Mouse (Mus musculus): ENCODE results near the gene Rtf1.

Gene Rtf1

DNA sequence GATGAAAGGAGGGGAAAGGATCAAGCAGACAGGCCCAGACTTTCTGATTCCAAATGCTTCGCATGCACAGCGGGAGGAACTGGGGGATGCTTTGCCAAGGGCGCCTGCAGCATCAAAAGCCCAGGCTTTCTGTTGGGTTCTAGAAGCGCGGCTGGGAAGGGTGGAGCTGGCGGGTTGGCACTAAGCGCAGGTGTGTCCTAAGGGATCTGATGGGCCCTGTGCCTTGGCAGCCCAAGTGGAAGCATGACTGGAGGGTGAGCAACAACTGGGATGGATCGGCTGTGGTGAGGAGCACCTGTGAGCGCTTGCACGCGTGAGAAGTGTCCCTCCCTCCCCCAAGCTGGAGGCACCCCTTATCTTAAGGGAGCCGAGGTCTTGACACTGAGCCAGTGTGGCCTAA lies 62.3 kb downstream of the Rtf1 start:
- DNase-seq = no peak

DNA sequence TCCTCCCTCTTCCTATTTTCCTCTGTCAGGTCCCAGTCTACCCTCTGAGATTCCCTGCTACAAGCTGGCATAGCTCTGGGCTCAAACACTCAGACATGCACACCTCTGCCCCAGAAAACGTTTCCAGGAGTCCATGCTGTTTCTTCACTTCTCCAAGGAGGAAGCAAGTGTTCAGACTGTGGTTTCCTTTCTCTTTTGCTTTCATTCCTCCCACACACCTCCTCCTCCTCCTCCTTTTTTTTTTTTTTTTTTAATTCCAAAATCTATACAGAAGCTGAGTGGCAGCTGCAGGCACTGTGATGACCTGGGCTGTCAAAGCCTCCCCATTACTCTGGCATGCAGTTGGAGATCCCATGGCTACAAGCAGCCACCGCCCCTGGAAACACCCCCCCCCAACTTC lies 65.7 kb downstream of the Rtf1 start:
- DNase-seq = no peak

DNA sequence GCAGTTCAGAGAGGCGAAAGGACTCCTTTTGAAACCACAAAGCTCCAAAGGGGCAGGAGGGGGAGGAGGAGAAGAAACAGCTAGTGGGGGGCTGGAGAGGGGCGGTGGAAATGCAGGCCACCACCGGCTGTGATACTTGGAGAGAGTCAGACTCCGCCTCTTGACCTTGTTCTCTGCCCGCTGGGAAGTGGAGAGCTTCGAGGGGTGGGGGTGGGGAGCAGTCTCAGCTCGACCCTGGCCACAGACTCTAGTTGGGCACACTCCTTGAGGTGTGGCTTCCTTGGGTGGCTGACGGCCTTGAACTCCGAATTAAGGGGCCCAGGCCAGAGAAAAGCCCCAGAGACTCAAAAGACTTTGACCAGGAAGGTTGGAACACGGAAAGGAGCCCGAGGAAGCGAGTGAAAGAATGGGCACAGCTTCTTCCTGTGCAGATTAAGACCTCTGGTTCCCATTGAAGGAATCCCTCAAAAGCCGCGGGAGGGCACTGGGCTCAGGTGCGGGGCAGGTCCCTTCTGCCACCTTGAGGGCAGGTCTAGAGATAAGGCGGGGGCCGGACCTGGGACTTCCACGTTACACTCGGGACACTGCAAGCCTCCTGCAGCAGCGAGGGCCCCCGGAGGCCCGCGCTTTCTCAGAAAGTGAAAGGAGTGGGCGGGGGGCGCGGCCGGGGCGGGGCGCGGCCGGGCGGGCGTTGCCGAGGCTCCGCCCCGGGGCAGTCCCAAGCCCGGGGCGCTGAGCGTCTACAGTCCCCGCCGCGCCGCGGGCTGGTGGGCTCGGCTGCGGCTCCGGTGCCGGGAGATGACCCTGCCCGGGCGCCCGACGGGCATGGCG lies 66.9 kb downstream of the Rtf1 start, which contains the start of gene Itpka:
Gene Itpka (plus strand): TSS at position 757 of the 831 bp plus-strand sequence.
- DNase-seq = peak; percentile 79

DNA sequence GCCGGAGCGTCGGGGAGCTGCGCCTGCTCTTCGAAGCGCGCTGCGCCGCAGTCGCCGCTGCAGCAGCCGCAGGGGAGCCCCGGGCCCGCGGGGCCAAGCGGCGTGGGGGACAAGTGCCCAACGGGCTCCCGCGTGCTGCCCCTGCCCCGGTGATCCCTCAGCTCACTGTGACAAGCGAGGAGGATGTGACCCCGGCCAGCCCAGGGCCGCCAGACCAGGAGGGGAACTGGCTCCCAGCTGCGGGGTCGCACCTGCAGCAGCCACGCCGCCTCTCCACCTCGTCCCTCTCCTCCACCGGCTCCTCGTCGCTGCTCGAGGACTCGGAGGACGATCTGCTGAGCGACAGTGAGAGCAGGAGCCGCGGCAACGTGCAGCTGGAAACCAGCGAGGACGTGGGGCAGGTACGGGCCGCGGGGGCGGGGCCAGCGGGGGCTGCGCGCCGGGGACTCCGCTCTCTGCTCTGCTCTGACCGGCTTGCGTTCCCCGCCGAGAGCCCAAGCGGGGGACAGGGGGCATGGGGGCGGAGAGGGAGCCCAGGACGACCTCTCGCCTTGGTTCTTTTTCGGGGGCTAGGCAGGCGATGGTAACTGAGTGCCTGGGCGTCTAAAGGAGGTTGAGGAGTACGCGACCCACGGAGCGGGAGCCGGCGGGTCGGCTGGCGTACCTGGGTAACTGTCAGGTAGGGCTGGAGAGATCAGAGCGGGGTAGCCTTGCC lies 67.8 kb downstream of the Rtf1 start:
- DNase-seq = peak; percentile 67

DNA sequence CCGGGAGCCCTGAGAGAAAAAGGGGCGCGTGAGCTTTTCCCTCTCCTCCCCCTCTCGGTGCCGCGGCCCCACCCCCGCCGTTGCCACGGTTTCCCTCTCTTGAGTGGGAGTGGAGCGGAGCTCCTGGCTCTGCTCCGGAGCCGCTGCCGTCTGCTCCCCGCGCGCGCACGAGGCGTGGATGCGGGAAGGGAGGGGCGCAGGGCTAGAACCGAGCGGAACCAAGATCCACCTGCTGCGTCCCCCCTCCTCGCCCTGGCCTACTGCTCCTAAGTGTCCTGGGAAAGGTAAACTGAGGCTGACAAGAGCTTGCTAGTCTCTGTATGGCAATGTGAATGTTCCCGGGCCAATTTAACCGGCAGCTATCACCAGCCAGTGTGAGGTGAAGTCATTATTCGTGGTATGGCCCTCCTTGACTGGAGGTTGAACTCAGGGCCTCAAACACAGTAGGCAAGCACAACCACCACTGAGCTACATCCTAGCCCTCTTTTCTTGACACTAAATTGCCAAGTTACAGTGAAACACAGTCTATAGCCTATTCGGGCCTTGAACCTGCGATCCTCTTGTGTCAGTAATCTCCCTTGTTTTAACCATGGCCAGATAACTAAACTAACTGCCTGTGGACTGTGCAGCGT lies 68.4 kb downstream of the Rtf1 start:
- no peak for DNase-seq

DNA sequence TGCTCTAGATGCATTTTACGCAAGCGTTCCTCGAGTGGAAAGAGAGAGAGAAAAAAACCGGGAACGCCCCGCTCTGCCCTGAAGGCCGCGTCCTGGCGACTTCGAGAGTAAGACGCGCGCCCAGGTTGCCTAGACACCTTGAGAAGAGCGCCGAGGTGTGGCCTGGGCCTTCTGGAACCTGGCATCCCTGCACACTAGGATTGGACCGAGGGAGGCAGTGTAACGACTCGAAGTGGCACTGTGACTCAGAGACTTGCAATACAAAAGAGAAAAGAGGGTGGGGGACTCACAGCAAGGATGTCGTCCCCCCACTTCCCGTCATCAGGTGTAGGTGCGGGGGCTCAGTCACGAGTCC lies 68.9 kb downstream of the Rtf1 start:
- no peak for DNase-seq

DNA sequence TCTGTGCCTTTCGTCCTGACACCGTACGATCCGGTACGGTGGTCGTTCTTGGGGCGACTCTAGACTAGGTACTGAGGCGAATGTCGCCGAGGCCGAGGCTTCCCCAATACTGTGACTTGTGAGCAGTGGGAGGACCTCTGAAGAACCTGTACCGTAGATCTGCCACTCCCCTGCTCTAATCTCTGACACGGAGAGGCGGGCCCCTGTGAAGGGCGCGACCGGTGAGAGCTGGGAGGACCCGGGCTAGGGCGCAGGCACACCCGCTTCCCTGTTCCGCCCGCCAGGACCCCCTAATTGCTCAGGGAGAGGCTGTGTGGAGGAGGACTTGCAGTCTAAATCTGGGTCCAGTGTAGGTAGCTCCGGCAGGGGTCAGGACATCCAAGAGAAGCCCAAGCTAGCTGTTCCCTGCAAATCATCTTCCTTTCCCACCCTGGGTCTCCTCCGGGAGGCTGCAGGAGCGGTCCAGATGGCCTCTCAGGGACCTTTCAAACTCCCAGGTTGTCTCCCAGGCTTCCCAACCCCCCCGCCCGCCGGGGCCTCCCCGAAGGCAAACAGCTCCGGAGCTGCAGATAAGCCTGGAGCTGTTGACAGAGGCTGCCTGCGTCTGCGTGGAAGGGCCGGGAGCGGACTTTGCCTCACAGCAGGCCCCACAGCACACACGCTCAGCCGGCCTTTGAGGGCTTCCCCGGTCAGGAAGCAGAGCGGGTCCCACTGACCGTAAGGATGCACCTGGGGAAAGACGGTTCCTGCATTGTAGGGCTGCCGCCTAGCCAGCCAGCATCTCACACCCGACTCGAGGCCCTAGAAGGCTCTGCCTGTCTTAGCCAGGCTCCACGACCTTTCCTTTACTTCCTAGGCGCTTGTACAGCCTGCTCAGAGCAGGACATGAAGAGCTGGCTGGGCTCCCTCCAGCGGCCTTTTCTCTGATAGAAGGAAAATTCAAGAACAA lies 69.6 kb downstream of the Rtf1 start:
- peak; percentile 18 for DNase-seq

DNA sequence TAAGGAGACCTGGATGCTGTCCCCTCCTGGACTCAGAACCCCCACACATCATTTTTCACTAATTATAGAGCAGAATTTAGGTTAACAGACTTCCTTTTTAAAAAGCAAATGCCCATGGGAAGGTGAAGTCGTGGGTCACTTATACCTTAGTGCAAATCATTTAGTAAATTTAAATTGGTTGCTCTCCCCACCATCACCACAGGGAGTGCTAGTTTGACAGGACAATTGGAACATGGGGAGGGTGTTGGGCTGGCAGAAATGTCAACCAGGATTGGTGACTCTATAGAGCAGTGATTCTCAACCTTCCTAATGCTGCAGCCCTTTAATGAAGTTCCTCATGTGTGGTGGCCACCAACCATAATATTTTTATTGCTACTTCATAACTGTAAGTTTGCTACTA lies 70.4 kb downstream of the Rtf1 start:
- DNase-seq = no peak

DNA sequence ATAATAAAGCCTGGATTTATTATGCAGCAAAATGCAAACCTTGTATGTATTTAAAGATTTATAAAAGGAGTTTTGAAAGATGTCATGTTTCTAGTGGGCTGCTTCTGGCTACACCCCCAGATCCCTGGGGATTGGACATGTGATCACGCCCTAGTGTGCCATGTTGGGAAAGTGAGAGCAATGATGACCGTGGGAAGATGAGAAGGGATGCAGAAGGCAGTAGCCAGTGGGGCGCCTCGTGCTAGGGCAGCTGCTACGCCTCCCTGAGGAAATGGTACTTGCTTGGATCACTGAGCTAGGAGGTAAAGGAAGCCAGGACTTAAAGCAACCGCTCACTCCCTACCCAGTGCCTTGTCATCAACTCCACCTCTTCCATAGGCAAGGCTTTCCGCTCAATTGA lies 72.7 kb downstream of the Rtf1 start:
- no peak for DNase-seq

DNA sequence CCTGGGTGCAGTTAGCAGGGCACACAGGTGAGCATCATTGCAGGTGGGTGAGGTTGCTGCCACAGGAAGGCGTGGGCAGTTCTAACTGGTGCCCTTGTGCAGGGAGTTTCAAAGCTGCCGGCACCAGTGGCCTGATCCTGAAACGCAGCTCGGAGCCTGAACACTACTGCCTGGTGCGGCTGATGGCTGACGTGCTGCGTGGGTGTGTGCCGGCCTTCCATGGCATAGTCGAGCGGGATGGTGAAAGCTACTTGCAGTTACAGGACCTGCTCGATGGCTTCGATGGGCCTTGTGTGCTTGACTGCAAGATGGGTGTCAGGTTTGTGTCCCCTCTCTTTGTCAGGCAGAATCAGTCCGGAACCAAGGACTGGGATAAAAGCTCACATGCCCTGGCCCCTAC lies 74.4 kb downstream of the Rtf1 start:
- DNase-seq = no peak

DNA sequence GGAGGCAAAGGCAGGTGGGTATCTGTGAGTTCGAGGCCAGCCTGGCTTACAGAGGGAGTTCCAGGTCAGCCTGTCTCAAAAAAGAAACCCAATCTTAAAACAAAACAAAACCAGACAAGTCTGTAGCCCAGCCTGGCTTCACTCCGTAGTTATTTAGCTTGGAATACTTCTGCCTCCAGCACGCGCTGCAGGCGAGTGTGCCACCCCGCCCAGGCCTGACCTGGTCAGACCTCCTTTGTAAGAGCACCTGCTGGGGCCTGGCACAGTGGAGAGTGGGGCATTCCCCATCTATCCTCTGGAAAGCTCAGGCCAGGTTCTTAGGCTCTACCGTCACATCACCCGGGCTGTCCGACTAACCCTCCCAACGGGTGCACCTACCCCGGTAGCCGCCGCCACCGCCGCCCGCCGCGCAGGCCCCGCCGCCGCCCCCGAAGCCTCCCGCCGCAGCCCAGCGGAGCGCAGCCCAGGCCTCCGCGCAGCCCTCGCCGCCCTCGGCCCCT lies 82.8 kb downstream of the Rtf1 start:
- peak; percentile 7 for DNase-seq

DNA sequence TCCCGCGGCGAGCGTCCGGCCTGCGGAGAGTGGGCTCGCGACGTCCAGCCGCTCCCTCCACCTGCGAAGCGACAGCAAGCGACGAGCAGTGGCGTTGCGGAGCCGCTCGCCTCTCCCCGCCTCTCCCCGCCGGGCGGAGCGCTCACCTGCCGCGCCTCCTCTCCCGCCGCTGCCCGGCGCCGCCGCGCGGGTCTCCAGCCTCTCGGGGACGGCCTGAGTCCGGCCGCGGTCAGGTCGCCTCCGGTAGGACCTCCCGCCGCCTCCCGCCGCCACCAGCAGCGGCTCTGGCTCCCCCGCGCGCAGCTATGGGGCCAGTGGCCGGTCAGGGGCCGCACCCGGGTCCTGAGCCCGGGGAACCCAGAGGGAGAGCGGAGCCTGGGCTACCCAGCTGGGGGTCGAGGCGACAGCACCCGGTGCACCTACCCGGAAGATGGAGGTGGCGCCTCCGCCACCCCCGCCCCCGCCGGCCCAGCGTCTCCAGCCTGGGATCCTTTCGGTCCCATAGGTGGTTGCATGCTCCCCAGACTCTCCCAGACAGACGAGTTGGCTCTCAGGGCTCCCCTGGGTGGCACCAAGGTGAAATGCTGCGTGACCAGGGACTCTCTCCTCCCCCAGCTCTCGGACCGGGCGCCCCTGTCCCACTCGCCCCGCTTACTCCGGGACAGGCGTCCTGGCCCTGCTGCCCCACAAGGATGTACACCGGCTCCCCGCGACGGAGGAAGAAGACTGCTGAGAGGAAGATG lies 83.4 kb downstream of the Rtf1 start:
- DNase-seq = peak; percentile 50

DNA sequence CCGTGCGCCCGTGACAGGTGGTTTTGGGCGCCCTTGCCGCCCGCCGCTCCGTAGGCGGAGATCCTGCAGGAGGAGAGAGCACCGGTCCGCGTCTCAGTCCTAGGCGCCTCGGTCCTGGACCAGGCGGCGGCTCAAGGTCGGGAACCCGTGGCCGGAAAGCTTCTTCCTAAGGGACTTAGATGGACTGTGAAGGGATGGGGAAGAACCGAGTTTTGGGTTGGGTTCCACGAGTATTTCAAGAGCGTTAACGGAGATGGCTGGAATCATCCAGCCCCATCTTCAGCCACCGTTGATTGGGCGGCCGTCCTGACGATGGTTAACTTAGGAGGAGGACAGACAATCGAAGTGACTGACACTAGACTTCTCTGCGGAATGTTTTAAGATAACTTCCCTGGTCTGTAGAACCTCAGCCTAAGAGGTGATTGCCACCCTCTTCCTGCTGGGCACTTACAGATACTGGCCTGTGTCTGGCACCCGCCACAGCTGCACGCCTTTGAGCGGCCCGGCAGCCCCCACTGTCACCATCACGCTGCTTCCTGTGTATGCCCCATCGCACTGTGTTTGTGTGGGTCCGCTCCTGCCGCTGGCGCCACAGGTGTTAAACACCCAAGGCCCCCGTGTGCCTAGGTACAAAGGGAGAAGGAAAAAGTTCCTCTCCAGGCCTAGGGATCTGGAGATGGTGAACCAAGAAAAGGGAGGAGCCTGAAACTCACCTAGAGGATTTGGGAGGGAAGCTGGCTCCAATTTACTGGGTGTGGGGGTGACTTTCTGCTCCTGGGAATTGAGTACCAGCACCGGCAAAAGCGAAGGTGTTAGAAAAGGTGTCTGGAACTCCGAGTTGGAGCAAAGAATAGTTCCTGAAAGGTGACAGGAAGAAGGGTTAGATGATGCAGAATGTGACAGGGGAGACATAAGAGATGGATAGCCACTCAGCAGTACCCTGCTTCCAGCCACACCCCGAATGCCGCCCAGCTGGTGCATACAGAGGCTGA lies 84.3 kb downstream of the Rtf1 start:
- peak; percentile 67 for DNase-seq

DNA sequence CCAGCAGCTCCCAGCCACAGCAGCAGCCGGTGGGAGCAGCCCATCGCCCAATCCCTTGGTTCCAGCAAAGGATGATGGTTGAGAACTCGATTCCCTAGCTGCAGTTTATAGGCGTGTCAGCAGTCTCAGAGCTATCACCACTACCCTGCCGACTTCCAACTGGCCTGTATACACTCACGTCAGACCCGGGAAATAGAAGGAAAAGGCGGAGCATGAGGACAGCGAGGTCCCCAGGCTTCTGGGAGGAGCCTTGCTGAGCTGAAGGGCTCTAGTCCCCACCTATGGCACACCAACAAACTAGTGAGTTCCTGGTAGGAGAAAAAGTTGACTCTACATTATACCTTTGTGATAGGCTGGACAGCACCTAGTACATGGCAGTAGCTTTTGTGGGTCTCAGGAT lies 85.4 kb downstream of the Rtf1 start, which contains the start of gene Ltk:
Gene Ltk (minus strand): TSS at position 181 of the 400 bp plus-strand sequence.
- no peak for DNase-seq

DNA sequence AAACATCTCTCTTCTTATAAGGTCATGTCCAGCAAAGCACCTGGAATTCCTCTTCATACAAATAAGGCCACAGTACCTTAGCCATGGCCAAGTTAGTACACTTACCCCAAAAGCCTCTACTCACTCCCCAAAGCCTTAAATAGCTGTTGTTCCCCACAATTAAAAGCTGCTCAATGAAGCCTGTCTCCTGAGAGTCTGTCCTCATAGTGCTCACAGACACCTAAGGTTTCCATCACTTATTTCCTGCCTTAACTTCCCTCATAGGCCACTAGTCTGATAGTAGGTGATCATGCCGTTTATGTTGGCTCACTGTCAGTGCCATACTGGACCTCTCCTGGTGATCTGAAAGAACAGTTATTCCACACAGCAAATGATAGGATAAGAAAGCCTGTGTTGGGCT lies 87.4 kb downstream of the Rtf1 start:
- no peak for DNase-seq

DNA sequence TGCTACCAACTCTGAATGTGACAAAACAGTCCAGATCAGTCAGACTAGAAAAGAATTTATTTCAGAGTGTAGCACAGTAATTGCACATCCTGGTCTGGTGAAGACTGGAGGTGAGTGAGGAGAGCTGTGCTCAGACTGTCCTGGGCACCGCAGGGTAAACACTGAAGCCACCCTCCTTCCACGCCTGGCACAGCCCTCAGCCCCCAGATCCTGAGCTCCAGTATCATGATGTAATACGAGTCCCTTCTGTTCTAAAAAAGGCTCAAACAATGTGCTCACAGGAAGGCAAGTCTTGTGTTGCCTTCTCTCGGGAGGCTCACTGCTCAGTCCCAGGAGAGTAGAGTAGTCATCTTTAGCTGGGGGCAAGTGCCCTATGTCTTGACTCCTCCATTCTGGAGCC lies 89.1 kb downstream of the Rtf1 start:
- DNase-seq = no peak

DNA sequence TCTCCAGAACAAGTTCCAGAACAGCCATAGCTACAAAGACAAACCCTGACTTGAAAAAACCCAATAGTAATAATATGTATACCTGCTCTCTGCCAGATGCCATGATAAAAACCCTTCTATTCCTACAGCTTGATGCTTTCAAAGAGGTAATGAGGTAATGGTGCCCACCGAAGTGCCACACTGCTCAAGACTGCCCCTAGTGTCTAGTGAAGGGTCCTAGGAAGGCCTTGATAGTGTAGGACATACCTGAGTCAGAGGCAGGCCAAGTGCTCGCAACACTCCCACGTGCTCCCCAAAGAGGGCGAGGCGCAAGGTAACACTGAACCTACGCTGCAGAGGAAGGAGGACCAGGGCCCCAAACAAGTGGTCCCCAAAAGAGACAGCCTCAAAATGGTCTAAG lies 92.4 kb downstream of the Rtf1 start:
- peak; percentile 29 for DNase-seq

Measured in thymus, postnatal 25 days (tissue).